Comparison of ENCODE assay signal across 8 mouse cellular contexts in genomic region chr12:90740468-90740867, GRCm38 (mm10). TPM values are rescaled to one million over a fixed set of nuclear protein-coding genes. Genes with fewer than 3 reads are reported as not detected.
DNase-seq lines count a peak whose midpoint lies in the region; ATAC-seq and TF ChIP-seq lines count a peak whose summit lies in the region.

No protein-coding gene starts in this region.

- ATAC-seq in kidney, postnatal 0 days (replicated peaks; ENCODE audit: low FRiP score, low read depth) = 0 out of 2 replicates have a peak, but pooled peaks have one; percentile 49
- peak; percentile 43; the same call in 1 of the 2 replicates for ATAC-seq in liver, embryonic 16.5 days (ENCODE audit: low read depth)

- H3K9me3 ChIP-seq in kidney, postnatal 0 days (replicated peaks; ENCODE audit: low read length) = no peaks in the 10 kb centered on the region
- no peaks in the 10 kb centered on the region for H3K9me3 ChIP-seq in liver, embryonic 16.5 days (replicated peaks; ENCODE audit: control insufficient read depth, low read length)

- DNase-seq in A20 (ENCODE audit: low read depth, low spot score) (peak; percentile 73), NIH3T3 (ENCODE audit: low read depth) (peak; percentile 83)
- peak; percentile 71 to 82 for DNase-seq in cerebellum, postnatal 36 days
- DNase-seq in gastrocnemius, postnatal 10 days = peak; percentile 75
- DNase-seq in kidney, postnatal 0 days (ENCODE audit: low spot score) = peak; percentile 68
- DNase-seq in retina, embryonic 14.5 days (ENCODE audit: low spot score) = peak; percentile 77
- peak; percentile 73 to 74 for DNase-seq in urinary bladder, postnatal 36 days (ENCODE audit: low spot score in 2 of 2)

- no peaks in the 10 kb centered on the region for H3K4me1 ChIP-seq in kidney, postnatal 0 days (replicated peaks; ENCODE audit: insufficient read depth, low read length)
- no peaks in the 10 kb centered on the region for H3K4me1 ChIP-seq in liver, embryonic 16.5 days (ENCODE audit: control insufficient read depth, low read depth, low read length)

- no peaks in the 10 kb centered on the region for H3K27me3 ChIP-seq in kidney, postnatal 0 days (ENCODE audit: insufficient read depth, low read length)
- no peaks in the 10 kb centered on the region for H3K27me3 ChIP-seq in liver, embryonic 16.5 days (ENCODE audit: control insufficient read depth, insufficient read depth, low read depth, low read length)

- H3K27ac ChIP-seq in kidney, postnatal 0 days = no peak overlapping the region
- H3K27ac ChIP-seq in liver, embryonic 16.5 days (ENCODE audit: low read length) = no peak overlapping the region

- TF ChIP-seq CTCF in kidney, postnatal 0 days (IDR thresholded peaks at IDR 0.05; ENCODE audit: low read depth) = peak; percentile 70

- no peak overlapping the region for H3K4me2 ChIP-seq in kidney, postnatal 0 days (ENCODE audit: low read length)
- no peak overlapping the region for H3K4me2 ChIP-seq in liver, embryonic 16.5 days (ENCODE audit: low read depth, low read length)

- no peak overlapping the region for H3K9ac ChIP-seq in kidney, postnatal 0 days (ENCODE audit: low read depth, low read length)
- no peak overlapping the region for H3K9ac ChIP-seq in liver, embryonic 16.5 days (ENCODE audit: low read depth, low read length)

- H3K36me3 ChIP-seq in kidney, postnatal 0 days (ENCODE audit: insufficient read depth, low read length) = no peaks in the 10 kb centered on the region
- no peaks in the 10 kb centered on the region for H3K36me3 ChIP-seq in liver, embryonic 16.5 days (ENCODE audit: control insufficient read depth, insufficient read depth)

- WGBS in kidney, postnatal 0 days = 49% methylated on average over 2 of the region's 2 CpGs
- WGBS in liver, embryonic 16.5 days (ENCODE audit: insufficient replicate concordance) = 25% methylated on average over 2 of the region's 2 CpGs

- H3K4me3 ChIP-seq in kidney, postnatal 0 days (replicated peaks; ENCODE audit: low read depth, low read length) = no peak overlapping the region
- H3K4me3 ChIP-seq in liver, embryonic 16.5 days (ENCODE audit: low read depth, low read length) = no peak overlapping the region

RNA-seq across cellular contexts. Expression of gene Dio2, which starts 2.2 kb away (rescaled TPM):
- total RNA-seq in gastrocnemius, postnatal 10 days (2021) = 1 to 10 TPM; 2.2 to 2.6 TPM
- polyA plus RNA-seq in kidney, postnatal 0 days (2015; fragmentation: Nextera tagmentation; extraction: Ambion mirVana) = 0.10 and 0.13 TPM in 2 replicates
- polyA plus RNA-seq in liver, embryonic 16.5 days (2015; fragmentation: Nextera tagmentation; extraction: Ambion mirVana) = 0.09 and 0.11 TPM in 2 replicates
